Mouse (Mus musculus): ENCODE data around the gene Cldn10.

GRCm38 (mm10) chr14:118783326-118783935 lies 4.3 kb upstream of the Cldn10 start:
- TF ChIP-seq CTCF (IDR thresholded peaks at IDR 0.05; ENCODE audit: borderline replicate concordance, extremely low read depth, insufficient read depth, insufficient read length) (no peak), POLR2A (IDR thresholded peaks at IDR 0.05; ENCODE audit: borderline replicate concordance, extremely low read depth, insufficient read depth, insufficient read length, poor library complexity, severe bottlenecking) (no peak)

Data from brain, embryonic 14.5 days (tissue).